Mouse (Mus musculus): ENCODE measurements around the gene Cdkn1a. TPM values are rescaled to one million over a fixed set of nuclear protein-coding genes. Genes with fewer than 3 reads are reported as not detected.

Gene Cdkn1a
- polyA plus RNA-seq, 2 experiments = 2.6 to 7.0 TPM

DNA sequence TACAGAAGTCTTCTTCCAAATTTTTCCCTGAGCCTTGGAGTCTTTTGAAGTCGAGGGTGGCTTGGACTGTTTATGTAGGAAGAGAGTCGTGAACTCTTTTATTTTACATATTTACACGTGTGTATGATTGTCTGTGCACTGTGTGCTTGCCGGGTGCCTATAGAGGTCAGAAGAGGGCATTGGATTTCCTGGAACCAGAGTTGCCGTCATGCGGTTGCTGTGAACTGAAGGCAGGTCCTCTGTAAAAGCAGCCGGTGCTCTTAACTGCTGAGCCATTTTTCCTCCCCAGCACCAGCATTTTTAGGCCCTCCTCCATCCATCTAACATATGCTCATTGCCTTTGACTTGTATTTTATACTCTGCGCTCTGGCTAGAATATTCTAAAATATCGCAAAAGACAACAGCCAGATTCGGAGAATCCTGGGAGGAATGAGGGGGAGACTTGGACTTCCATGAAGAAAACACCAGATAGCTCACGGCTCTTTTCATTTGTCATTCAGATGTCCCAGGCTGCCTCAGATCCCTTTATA, 33.4 kb upstream of the Cdkn1a start:
- Histone ChIP-seq H3K9ac (replicated peaks) (no peak overlapping the region), H3K4me1 (replicated peaks; ENCODE audit: control insufficient read depth in 2 of 2, insufficient read depth in 2 of 2, low read length in 1 of 2) (peaks cover 0 to 7% of the 10 kb centered on the region in 2 experiments; a peak in 1 of 4 replicates), H3K9me3 (ENCODE audit: control insufficient read depth, low read length) (no peaks in the 10 kb centered on the region), H3K27me3 (ENCODE audit: control insufficient read depth, insufficient read depth, low read length) (no peaks in the 10 kb centered on the region), H3K4me3 (ENCODE audit: insufficient read depth in 1 of 2, low read depth in 2 of 2, low read length in 2 of 2) (no peak overlapping the region), H3K36me3 (replicated peaks; ENCODE audit: control insufficient read depth, insufficient read depth, low read depth) (no peaks in the 10 kb centered on the region), H3K4me2 (ENCODE audit: low read depth) (no peak overlapping the region), H3K27ac (no peak overlapping the region)
- ATAC-seq (ENCODE audit: insufficient read depth) = no peak
- TF ChIP-seq EP300 (IDR thresholded peaks at IDR 0.05; ENCODE audit: low read depth) = no peak
- 63% methylated on average over 11 of the region's 11 CpGs for WGBS (ENCODE audit: insufficient replicate concordance)
- DNase-seq (ENCODE audit: low read depth in 3 of 3, low spot score in 3 of 3) = no peak

DNA sequence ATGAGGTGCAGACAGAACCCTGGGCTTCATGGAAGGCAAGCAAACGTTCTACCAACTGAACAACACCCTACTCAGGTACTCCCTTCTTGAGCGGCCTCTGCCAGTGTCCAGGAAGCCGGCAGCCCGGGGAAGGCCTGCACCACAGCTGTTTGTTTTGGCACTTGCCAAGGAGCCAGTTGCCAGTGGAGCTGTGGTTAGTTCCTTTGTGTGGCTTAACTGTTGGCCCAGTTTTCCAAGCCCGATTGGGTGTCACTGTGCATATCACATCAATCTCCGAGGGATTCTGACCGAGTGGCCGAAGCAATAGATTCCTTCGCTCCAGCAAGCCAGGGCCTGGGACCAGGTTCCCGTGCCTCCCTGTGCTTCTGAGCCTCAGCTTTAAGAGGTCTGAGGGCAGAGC, 32.8 kb upstream of the Cdkn1a start:
- H3K27ac ChIP-seq = no peak overlapping the region

DNA sequence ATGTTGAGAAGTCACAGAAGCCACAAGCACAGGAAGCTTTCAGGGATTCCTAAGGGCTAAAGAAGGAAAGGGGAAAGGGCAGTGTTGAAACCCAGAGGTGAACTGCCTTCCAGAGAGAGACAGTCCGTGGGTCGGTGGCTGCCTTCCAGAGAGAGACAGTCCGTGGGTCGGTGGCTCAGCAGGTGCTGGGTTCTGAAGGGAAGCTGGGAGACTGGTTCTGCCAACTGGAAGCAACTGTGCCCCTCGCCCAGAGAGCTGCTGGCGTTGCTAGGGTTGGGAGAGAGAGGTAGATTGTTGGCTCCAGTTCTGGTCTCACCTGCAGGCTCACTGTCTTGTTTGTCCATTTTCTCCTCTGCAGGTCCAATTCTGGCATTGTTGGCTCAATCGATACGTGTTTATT, 32.3 kb upstream of the Cdkn1a start:
- Histone ChIP-seq H3K9ac (replicated peaks) (no peak overlapping the region), H3K27ac (no peak overlapping the region), H3K4me2 (ENCODE audit: low read depth) (no peak overlapping the region)

More for the DNA sequence above, 32.8 kb upstream of the Cdkn1a start:
- WGBS (ENCODE audit: insufficient replicate concordance) = 68% methylated on average over 10 of the region's 10 CpGs
- H3K36me3 ChIP-seq (replicated peaks; ENCODE audit: control insufficient read depth, insufficient read depth, low read depth) = no peaks in the 10 kb centered on the region
- no peak for TF ChIP-seq EP300 (IDR thresholded peaks at IDR 0.05; ENCODE audit: low read depth)
- H3K4me2 ChIP-seq (ENCODE audit: low read depth) = no peak overlapping the region
- no peak overlapping the region for H3K9ac ChIP-seq (replicated peaks)
- DNase-seq (ENCODE audit: low read depth in 3 of 3, low spot score in 3 of 3) = no peak
- no peak overlapping the region for H3K4me3 ChIP-seq (ENCODE audit: insufficient read depth in 1 of 2, low read depth in 2 of 2, low read length in 2 of 2)
- no peak for ATAC-seq (ENCODE audit: insufficient read depth)
- H3K4me1 ChIP-seq (replicated peaks; ENCODE audit: control insufficient read depth in 2 of 2, insufficient read depth in 2 of 2, low read length in 1 of 2) = peaks cover 0 to 7% of the 10 kb centered on the region in 2 experiments; a peak in 1 of 4 replicates
- H3K9me3 ChIP-seq (ENCODE audit: control insufficient read depth, low read length) = no peaks in the 10 kb centered on the region
- H3K27me3 ChIP-seq (ENCODE audit: control insufficient read depth, insufficient read depth, low read length) = no peaks in the 10 kb centered on the region

GRCm38 (mm10) chr17:29059581-29059980, 31.2 kb upstream of the Cdkn1a start:
- Histone ChIP-seq H3K4me1 (replicated peaks; ENCODE audit: control insufficient read depth in 2 of 2, insufficient read depth in 2 of 2, low read length in 1 of 2) (peaks cover 0 to 7% of the 10 kb centered on the region in 2 experiments; a peak in 1 of 4 replicates), H3K9ac (replicated peaks) (no peak overlapping the region), H3K27me3 (ENCODE audit: control insufficient read depth, insufficient read depth, low read length) (no peaks in the 10 kb centered on the region), H3K27ac (no peak overlapping the region), H3K36me3 (replicated peaks; ENCODE audit: control insufficient read depth, insufficient read depth, low read depth) (no peaks in the 10 kb centered on the region), H3K4me2 (ENCODE audit: low read depth) (no peak overlapping the region), H3K9me3 (ENCODE audit: control insufficient read depth, low read length) (no peaks in the 10 kb centered on the region), H3K4me3 (ENCODE audit: insufficient read depth in 1 of 2, low read depth in 2 of 2, low read length in 2 of 2) (no peak overlapping the region)
- TF ChIP-seq EP300 (IDR thresholded peaks at IDR 0.05; ENCODE audit: low read depth) = no peak
- TF ChIP-seq CTCF (IDR thresholded peaks at IDR 0.05; ENCODE audit: low read depth) = no peak
- no peak for ATAC-seq (ENCODE audit: insufficient read depth)
- DNase-seq (ENCODE audit: low read depth in 3 of 3, low spot score in 3 of 3) = no peak
- 55% methylated on average over 3 of the region's 3 CpGs for WGBS (ENCODE audit: insufficient replicate concordance)

More for the DNA sequence above, 32.3 kb upstream of the Cdkn1a start:
- H3K4me3 ChIP-seq (ENCODE audit: insufficient read depth in 1 of 2, low read depth in 2 of 2, low read length in 2 of 2) = no peak overlapping the region
- peaks cover 0 to 7% of the 10 kb centered on the region in 2 experiments; a peak in 1 of 4 replicates for H3K4me1 ChIP-seq (replicated peaks; ENCODE audit: control insufficient read depth in 2 of 2, insufficient read depth in 2 of 2, low read length in 1 of 2)
- no peaks in the 10 kb centered on the region for H3K36me3 ChIP-seq (replicated peaks; ENCODE audit: control insufficient read depth, insufficient read depth, low read depth)
- DNase-seq (ENCODE audit: low read depth in 3 of 3, low spot score in 3 of 3) (no peak), ATAC-seq (ENCODE audit: insufficient read depth) (no peak)
- WGBS (ENCODE audit: insufficient replicate concordance) = 55% methylated on average over 8 of the region's 8 CpGs
- H3K27me3 ChIP-seq (ENCODE audit: control insufficient read depth, insufficient read depth, low read length) = no peaks in the 10 kb centered on the region
- no peaks in the 10 kb centered on the region for H3K9me3 ChIP-seq (ENCODE audit: control insufficient read depth, low read length)
- no peak for TF ChIP-seq CTCF (IDR thresholded peaks at IDR 0.05; ENCODE audit: low read depth)
- no peak for TF ChIP-seq EP300 (IDR thresholded peaks at IDR 0.05; ENCODE audit: low read depth)

- H3K4me1 ChIP-seq (replicated peaks; ENCODE audit: control insufficient read depth in 2 of 2, insufficient read depth in 2 of 2, low read length in 1 of 2) = peaks cover 0 to 7% of the 10 kb centered on the region in 2 experiments; a peak in 1 of 4 replicates
- no peaks in the 10 kb centered on the region for H3K9me3 ChIP-seq (ENCODE audit: control insufficient read depth, low read length)
- WGBS (ENCODE audit: insufficient replicate concordance) = 77% methylated on average over 9 of the region's 9 CpGs
- no peak overlapping the region for H3K9ac ChIP-seq (replicated peaks)
- no peak overlapping the region for H3K4me2 ChIP-seq (ENCODE audit: low read depth)
- H3K27ac ChIP-seq = no peak overlapping the region
- H3K36me3 ChIP-seq (replicated peaks; ENCODE audit: control insufficient read depth, insufficient read depth, low read depth) = no peaks in the 10 kb centered on the region
- no peak for TF ChIP-seq EP300 (IDR thresholded peaks at IDR 0.05; ENCODE audit: low read depth)
- H3K27me3 ChIP-seq (ENCODE audit: control insufficient read depth, insufficient read depth, low read length) = no peaks in the 10 kb centered on the region
- H3K4me3 ChIP-seq (ENCODE audit: insufficient read depth in 1 of 2, low read depth in 2 of 2, low read length in 2 of 2) = no peak overlapping the region
- DNase-seq (ENCODE audit: low read depth in 3 of 3, low spot score in 3 of 3) (no peak), ATAC-seq (ENCODE audit: insufficient read depth) (no peak)
Observed at GRCm38 (mm10) chr17:29060946-29061345, 29.8 kb upstream of the Cdkn1a start.

Measured in liver, embryonic 14.5 days (tissue).